ENCODE assay signal across 12 mouse cellular contexts in the genomic region with DNA sequence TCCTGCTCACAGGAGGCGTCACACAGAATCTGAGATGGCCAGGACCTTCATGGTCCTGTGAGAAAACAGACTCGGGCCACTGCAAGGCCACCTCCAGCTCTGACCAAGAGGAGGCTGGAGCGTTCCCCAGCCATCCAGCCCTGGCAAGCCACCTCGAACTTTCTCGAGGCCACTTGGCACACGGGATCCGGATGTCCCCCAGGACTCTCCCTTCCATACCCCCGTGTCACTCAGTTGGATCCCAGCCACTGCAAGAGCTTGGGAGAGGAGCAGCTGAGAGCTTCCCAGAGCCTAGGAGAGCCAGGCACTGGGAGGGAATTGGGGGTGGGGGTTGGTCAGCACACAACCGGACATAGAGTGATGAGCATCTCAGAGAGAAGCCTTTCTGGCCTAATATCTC. TPM values are rescaled to one million over a fixed set of nuclear protein-coding genes. Genes with fewer than 3 reads are reported as not detected.
DNase-seq lines count a peak whose midpoint lies in the region; ATAC-seq and TF ChIP-seq lines count a peak whose summit lies in the region.
"Had no signal": no experiment of that assay in that cellular context is flagged by ENCODE, and none has a peak within 500 bp of the region (broad histone marks: within the 10 kb centered on the region; RNA-seq: fewer than 3 reads in every experiment).

No protein-coding gene starts in this region.

- no peak overlapping the region for H3K9ac ChIP-seq in intestine, embryonic 16.5 days (ENCODE audit: low read depth, low read length)
- no peak overlapping the region for H3K9ac ChIP-seq in intestine, postnatal 0 days (ENCODE audit: low read depth, low read length)
- no peak overlapping the region for H3K9ac ChIP-seq in midbrain, postnatal 0 days (replicated peaks; ENCODE audit: low read length, poor library complexity, severe bottlenecking)
- H3K9ac ChIP-seq in midbrain, embryonic 14.5 days (replicated peaks; ENCODE audit: low read length): no peak overlapping the region
- H3K9ac ChIP-seq in heart, embryonic 14.5 days (ENCODE audit: low read length): no peak overlapping the region
- H3K9ac ChIP-seq in stomach, postnatal 0 days (ENCODE audit: low read length): no peak overlapping the region
- H3K9ac ChIP-seq in forebrain, embryonic 14.5 days (ENCODE audit: low read length): no peak overlapping the region
- H3K9ac ChIP-seq: lung, embryonic 14.5 days had no signal

- ATAC-seq in intestine, embryonic 16.5 days: no peak
- no peak for ATAC-seq in intestine, postnatal 0 days
- no peak for ATAC-seq in midbrain, postnatal 0 days (ENCODE audit: low FRiP score)
- ATAC-seq in midbrain, embryonic 14.5 days (ENCODE audit: low FRiP score, low TSS enrichment): no peak
- no peak for ATAC-seq in heart, embryonic 14.5 days (ENCODE audit: insufficient number of reproducible peaks, insufficient read depth, low FRiP score, low read depth)
- ATAC-seq in stomach, postnatal 0 days (ENCODE audit: low FRiP score, low TSS enrichment): no peak
- no peak for ATAC-seq in forebrain, embryonic 14.5 days

- H3K9me3 ChIP-seq in intestine, embryonic 16.5 days (ENCODE audit: control insufficient read depth, low read length): no peaks in the 10 kb centered on the region
- H3K9me3 ChIP-seq in intestine, postnatal 0 days (ENCODE audit: control insufficient read depth): no peaks in the 10 kb centered on the region
- H3K9me3 ChIP-seq in midbrain, postnatal 0 days (ENCODE audit: low read length): no peaks in the 10 kb centered on the region
- H3K9me3 ChIP-seq in midbrain, embryonic 14.5 days (ENCODE audit: control insufficient read depth, low read length): no peaks in the 10 kb centered on the region
- no peaks in the 10 kb centered on the region for H3K9me3 ChIP-seq in heart, embryonic 14.5 days (ENCODE audit: control insufficient read depth, low read length)
- H3K9me3 ChIP-seq in stomach, postnatal 0 days (ENCODE audit: control insufficient read depth, low read length): no peaks in the 10 kb centered on the region
- no peaks in the 10 kb centered on the region for H3K9me3 ChIP-seq in forebrain, embryonic 14.5 days (replicated peaks; ENCODE audit: control insufficient read depth, low read length)
- H3K9me3 ChIP-seq: hindbrain, embryonic 10.5 days had no signal

- TF ChIP-seq CTCF in intestine, postnatal 0 days (IDR thresholded peaks at IDR 0.05; ENCODE audit: low read depth): no peak
- no peak for TF ChIP-seq CTCF in midbrain, postnatal 0 days (IDR thresholded peaks at IDR 0.05)
- no peak for TF ChIP-seq CTCF in stomach, postnatal 0 days (IDR thresholded peaks at IDR 0.05; ENCODE audit: low read depth)

- peak; percentile 15 for DNase-seq in midbrain, postnatal 0 days (ENCODE audit: low spot score)
- no peak for DNase-seq in midbrain, embryonic 14.5 days
- DNase-seq in stomach, postnatal 0 days (ENCODE audit: low spot score): no peak
- DNase-seq in forebrain, embryonic 14.5 days (ENCODE audit: low spot score): no peak
- no peak for DNase-seq in thymus, postnatal 0 days (ENCODE audit: low spot score)
- DNase-seq: cerebellum, adult 9-10 months; lung, embryonic 14.5 days; thymus, postnatal 25 days had no signal

- H3K4me2 ChIP-seq in intestine, embryonic 16.5 days (ENCODE audit: low read depth, low read length): no peak overlapping the region
- no peak overlapping the region for H3K4me2 ChIP-seq in intestine, postnatal 0 days (replicated peaks; ENCODE audit: low read depth)
- no peak overlapping the region for H3K4me2 ChIP-seq in midbrain, postnatal 0 days (ENCODE audit: low read depth, low read length, poor library complexity, severe bottlenecking)
- H3K4me2 ChIP-seq in midbrain, embryonic 14.5 days (ENCODE audit: low read length): no peak overlapping the region
- no peak overlapping the region for H3K4me2 ChIP-seq in heart, embryonic 14.5 days (ENCODE audit: low read length)
- H3K4me2 ChIP-seq in stomach, postnatal 0 days (replicated peaks; ENCODE audit: low read depth): no peak overlapping the region
- no peak overlapping the region for H3K4me2 ChIP-seq in forebrain, embryonic 14.5 days (ENCODE audit: low read length)
- H3K4me2 ChIP-seq: lung, embryonic 14.5 days had no signal

- no peaks in the 10 kb centered on the region for H3K27me3 ChIP-seq in intestine, embryonic 16.5 days (replicated peaks; ENCODE audit: control insufficient read depth, insufficient read depth, low read length)
- H3K27me3 ChIP-seq in intestine, postnatal 0 days (replicated peaks; ENCODE audit: control insufficient read depth, insufficient read depth, low read length): no peaks in the 10 kb centered on the region
- no peaks in the 10 kb centered on the region for H3K27me3 ChIP-seq in midbrain, postnatal 0 days (ENCODE audit: insufficient read depth, low read length)
- H3K27me3 ChIP-seq in midbrain, embryonic 14.5 days (ENCODE audit: control insufficient read depth, insufficient read depth, low read length): no peaks in the 10 kb centered on the region
- no peaks in the 10 kb centered on the region for H3K27me3 ChIP-seq in heart, embryonic 14.5 days (ENCODE audit: control insufficient read depth, insufficient read depth, low read length)
- H3K27me3 ChIP-seq in stomach, postnatal 0 days (ENCODE audit: control insufficient read depth, insufficient read depth, low read length): no peaks in the 10 kb centered on the region
- no peaks in the 10 kb centered on the region for H3K27me3 ChIP-seq in forebrain, embryonic 14.5 days (replicated peaks; ENCODE audit: control insufficient read depth, insufficient read depth, low read length)

- H3K36me3 ChIP-seq in intestine, embryonic 16.5 days (ENCODE audit: control insufficient read depth, insufficient read depth, low read length): peaks cover 17% of the 10 kb centered on the region; the same call in 1 of the 2 replicates
- peaks cover 46% of the 10 kb centered on the region for H3K36me3 ChIP-seq in intestine, postnatal 0 days (ENCODE audit: control insufficient read depth, insufficient read depth)
- H3K36me3 ChIP-seq in midbrain, postnatal 0 days (ENCODE audit: insufficient read depth, low read length): no peaks in the 10 kb centered on the region
- peaks cover 3% of the 10 kb centered on the region; the same call in 1 of the 2 replicates for H3K36me3 ChIP-seq in midbrain, embryonic 14.5 days (ENCODE audit: control insufficient read depth, insufficient read depth, low read length)
- peaks cover 81% of the 10 kb centered on the region for H3K36me3 ChIP-seq in heart, embryonic 14.5 days (ENCODE audit: control insufficient read depth, insufficient read depth, low read length)
- peaks cover 26% of the 10 kb centered on the region for H3K36me3 ChIP-seq in stomach, postnatal 0 days (ENCODE audit: control insufficient read depth, insufficient read depth, low read length)
- peaks cover 9% of the 10 kb centered on the region; the same call in 1 of the 2 replicates for H3K36me3 ChIP-seq in forebrain, embryonic 14.5 days (ENCODE audit: control insufficient read depth, insufficient read depth, low read length)

- peak overlapping the region; percentile 33 for H3K27ac ChIP-seq in intestine, embryonic 16.5 days (ENCODE audit: low read length)
- H3K27ac ChIP-seq in intestine, postnatal 0 days (ENCODE audit: low read depth, low read length): no peak overlapping the region
- H3K27ac ChIP-seq in midbrain, postnatal 0 days (ENCODE audit: low read depth, low read length): no peak overlapping the region
- no peak overlapping the region for H3K27ac ChIP-seq in midbrain, embryonic 14.5 days (replicated peaks; ENCODE audit: low read depth, low read length)
- peak overlapping the region; percentile 5 to 53; a peak in 3 of 4 replicates for H3K27ac ChIP-seq in heart, embryonic 14.5 days (replicated peaks in 1 of 2; ENCODE audit: control insufficient read depth in 1 of 2, insufficient read depth in 1 of 2, low read depth in 2 of 2, low read length in 2 of 2)
- H3K27ac ChIP-seq in stomach, postnatal 0 days (replicated peaks): 0 out of 2 replicates have a peak overlapping the region, but pooled peaks have one; percentile 13
- no peak overlapping the region for H3K27ac ChIP-seq in forebrain, embryonic 14.5 days (ENCODE audit: low read depth, low read length)
- H3K27ac ChIP-seq: hindbrain, embryonic 10.5 days had no signal

- H3K4me3 ChIP-seq in intestine, embryonic 16.5 days (ENCODE audit: low read length): no peak overlapping the region
- H3K4me3 ChIP-seq in intestine, postnatal 0 days (ENCODE audit: low read depth, low read length): no peak overlapping the region
- no peak overlapping the region for H3K4me3 ChIP-seq in midbrain, postnatal 0 days (ENCODE audit: low read depth, low read length)
- no peak overlapping the region for H3K4me3 ChIP-seq in midbrain, embryonic 14.5 days (replicated peaks; ENCODE audit: low read depth, low read length)
- no peak overlapping the region for H3K4me3 ChIP-seq in heart, embryonic 14.5 days (ENCODE audit: control insufficient read depth in 1 of 2, insufficient read depth in 1 of 2, low read depth in 1 of 2, low read length in 2 of 2)
- H3K4me3 ChIP-seq in stomach, postnatal 0 days (ENCODE audit: low read depth, low read length): no peak overlapping the region
- no peak overlapping the region for H3K4me3 ChIP-seq in forebrain, embryonic 14.5 days (ENCODE audit: low read depth, low read length)
- H3K4me3 ChIP-seq: hindbrain, embryonic 10.5 days had no signal

- peaks cover 2% of the 10 kb centered on the region; the same call in 1 of the 2 replicates for H3K4me1 ChIP-seq in intestine, embryonic 16.5 days (ENCODE audit: control insufficient read depth, insufficient read depth, low read length)
- H3K4me1 ChIP-seq in intestine, postnatal 0 days (replicated peaks; ENCODE audit: control insufficient read depth, insufficient read depth, low read length): no peaks in the 10 kb centered on the region
- no peaks in the 10 kb centered on the region for H3K4me1 ChIP-seq in midbrain, postnatal 0 days (ENCODE audit: insufficient read depth, low read length)
- no peaks in the 10 kb centered on the region for H3K4me1 ChIP-seq in midbrain, embryonic 14.5 days (ENCODE audit: control insufficient read depth, insufficient read depth, low read length)
- peaks cover 3 to 13% of the 10 kb centered on the region in 2 experiments; a peak in 3 of 4 replicates for H3K4me1 ChIP-seq in heart, embryonic 14.5 days (ENCODE audit: control insufficient read depth in 2 of 2, insufficient read depth in 2 of 2, low read length in 2 of 2)
- H3K4me1 ChIP-seq in stomach, postnatal 0 days (replicated peaks; ENCODE audit: control insufficient read depth, insufficient read depth): no peaks in the 10 kb centered on the region
- H3K4me1 ChIP-seq in forebrain, embryonic 14.5 days (ENCODE audit: control insufficient read depth, insufficient read depth, low read length): no peaks in the 10 kb centered on the region

- TF ChIP-seq EP300 in stomach, postnatal 0 days (optimal IDR thresholded peaks at IDR 0.05): no peak

- WGBS in intestine, embryonic 16.5 days: 86% methylated on average over 9 of the region's 9 CpGs
- 81% methylated on average over 9 of the region's 9 CpGs for WGBS in intestine, postnatal 0 days
- 86% methylated on average over 9 of the region's 9 CpGs for WGBS in midbrain, postnatal 0 days
- 88% methylated on average over 9 of the region's 9 CpGs for WGBS in midbrain, embryonic 14.5 days
- WGBS in heart, embryonic 14.5 days: 74% methylated on average over 9 of the region's 9 CpGs
- 76% methylated on average over 9 of the region's 9 CpGs for WGBS in stomach, postnatal 0 days
- 96% methylated on average over 9 of the region's 9 CpGs for WGBS in forebrain, embryonic 14.5 days

RNA-seq across cellular contexts. Expression of gene Sparc, which starts 25.5 kb away (rescaled TPM):
- 1,500 and 1,563 TPM in 2 replicates for polyA plus RNA-seq in intestine, embryonic 16.5 days (2015; fragmentation: Nextera tagmentation; extraction: Ambion mirVana)
- polyA plus RNA-seq in intestine, postnatal 0 days (2015; fragmentation: Nextera tagmentation; extraction: Ambion mirVana): 931 and 943 TPM in 2 replicates
- total RNA-seq in midbrain, postnatal 0 days (2014; rRNA removed): 261 and 313 TPM in 2 replicates
- 570 and 625 TPM in 2 replicates for polyA plus RNA-seq in midbrain, postnatal 0 days (2015; fragmentation: Nextera tagmentation; extraction: Ambion mirVana)
- 240 and 427 TPM in 2 replicates for polyA plus RNA-seq in midbrain, embryonic 14.5 days (2014; fragmentation: Nextera tagmentation; extraction: Ambion mirVana)
- 1,748 and 1,849 TPM in 2 replicates for polyA plus RNA-seq in heart, embryonic 14.5 days (2014; fragmentation: Nextera tagmentation; extraction: Ambion mirVana)
- polyA plus RNA-seq in stomach, postnatal 0 days (2015; fragmentation: Nextera tagmentation; extraction: Ambion mirVana): 1,616 and 1,849 TPM in 2 replicates
- polyA plus RNA-seq in forebrain, embryonic 14.5 days (2014; fragmentation: Nextera tagmentation; extraction: Ambion mirVana): 300 and 365 TPM in 2 replicates
- polyA plus RNA-seq in thymus, postnatal 0 days (2015; fragmentation: Nextera tagmentation; extraction: Ambion mirVana): 297 TPM in 2 replicates

Comparison
In these comparisons a context has a peak if more than half of its experiments do, and no peak if none do; other contexts are left out.
1. H3K27ac ChIP-seq: peak in intestine, embryonic 16.5 days (single experiment), heart, embryonic 14.5 days (2 of 2) and stomach, postnatal 0 days (single experiment); none in intestine, postnatal 0 days (single experiment), midbrain, postnatal 0 days (single experiment), midbrain, embryonic 14.5 days (single experiment) and forebrain, embryonic 14.5 days (single experiment).